Mouse (Mus musculus): ENCODE data around the gene Ankrd6.

- TF ChIP-seq MAZ (IDR thresholded peaks at IDR 0.05; ENCODE audit: low read depth, low read length) (no peak), UBTF (IDR thresholded peaks at IDR 0.05; ENCODE audit: borderline replicate concordance, insufficient read depth, low read depth, low read length) (no peak), RAD21 (IDR thresholded peaks at IDR 0.05; ENCODE audit: low read depth, low read length) (no peak), CTCF (IDR thresholded peaks at IDR 0.05 in 2 of 3, conservative IDR thresholded peaks at IDR 0.05 in 1 of 3; ENCODE audit: control insufficient read depth in 1 of 3, insufficient read depth in 1 of 3, low read depth in 2 of 3, low read length in 3 of 3, poor library complexity in 1 of 3, severe bottlenecking in 1 of 3) (no peak), MYC (IDR thresholded peaks at IDR 0.05; ENCODE audit: low read depth, low read length) (no peak), TBP (IDR thresholded peaks at IDR 0.05; ENCODE audit: low read depth, low read length) (no peak), POLR2A (IDR thresholded peaks at IDR 0.05; ENCODE audit: control insufficient read depth in 1 of 2, insufficient read depth in 1 of 2, low read depth in 1 of 2, low read length in 2 of 2, poor library complexity in 1 of 2) (no peak), MAX (IDR thresholded peaks at IDR 0.05; ENCODE audit: low read length) (0 out of 2 replicates have a peak, but pooled peaks have one; percentile 21), GATA1 (IDR thresholded peaks at IDR 0.05; ENCODE audit: low read depth, low read length) (no peak), EP300 (IDR thresholded peaks at IDR 0.05; ENCODE audit: low read depth in 1 of 2, low read length in 2 of 2) (no peak)
Observed at GRCm38 (mm10) chr4:32789020-32789419, 161.6 kb downstream of the Ankrd6 start.
